Mouse (Mus musculus): ENCODE results near the gene Fam178b. TPM values are rescaled to one million over a fixed set of nuclear protein-coding genes. Genes with fewer than 3 reads are reported as not detected.

Fam178b gene
- polyA plus RNA-seq (2014; fragmentation: Nextera tagmentation; extraction: Ambion mirVana), result 0.22 and 0.30 TPM in 2 replicates

DNA sequence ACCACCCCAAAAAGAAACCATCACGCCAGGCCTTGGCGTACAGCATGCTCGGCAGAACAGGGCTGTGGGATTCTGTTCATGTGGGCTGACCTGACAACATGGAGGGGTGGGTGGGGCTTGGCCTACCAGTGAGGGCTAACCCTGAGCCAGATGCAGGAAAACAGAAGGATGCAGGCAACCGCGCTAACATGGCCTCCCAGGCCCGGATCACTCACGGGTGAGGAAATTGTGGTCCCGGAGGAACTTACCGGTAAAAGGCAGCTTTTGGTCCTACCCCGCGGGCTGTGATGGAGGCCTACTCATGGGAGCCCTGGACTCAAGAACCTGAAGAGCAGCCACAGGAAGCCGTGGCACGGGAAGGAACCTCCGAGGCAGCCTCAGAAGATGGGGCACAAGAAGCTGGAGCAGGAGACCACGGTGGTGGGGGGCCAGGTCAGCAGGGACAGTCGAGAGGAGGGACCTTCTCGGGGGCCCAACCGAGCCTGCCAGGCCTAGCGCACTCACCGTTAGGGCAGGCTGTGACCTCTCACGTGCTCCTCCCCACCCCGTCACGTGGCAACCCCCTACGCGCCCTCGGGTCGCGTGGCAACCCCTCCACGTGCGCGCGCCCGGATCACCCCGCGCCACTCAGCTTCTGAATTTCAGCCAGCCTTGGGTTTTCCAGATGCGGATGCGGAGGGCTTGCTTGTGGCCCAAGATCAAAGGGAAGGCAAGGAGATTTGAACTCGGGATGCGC, at the start of gene Fam178b:
Gene Fam178b (minus strand): TSS at position 564 of the 736 bp plus-strand sequence.
- DNase-seq (ENCODE audit: low spot score), result no peak
- H3K4me1 ChIP-seq (replicated peaks; ENCODE audit: control insufficient read depth, insufficient read depth, low read length), result no peaks in the 10 kb centered on the region
- no peak for ATAC-seq (replicated peaks; ENCODE audit: low FRiP score)
- no peaks in the 10 kb centered on the region for H3K36me3 ChIP-seq (ENCODE audit: control insufficient read depth, insufficient read depth, low read length)
- H3K4me2 ChIP-seq, result no peak within 1 kb of the TSS
- H3K9me3 ChIP-seq (ENCODE audit: control insufficient read depth, low read length), result no peaks in the 10 kb centered on the region
- H3K9ac ChIP-seq (ENCODE audit: low read depth, low read length), result no peak within 1 kb of the TSS
- no peaks in the 10 kb centered on the region for H3K27me3 ChIP-seq (replicated peaks; ENCODE audit: control insufficient read depth, insufficient read depth, low read length)
- 90% methylated on average over 39 of the region's 39 CpGs for WGBS
- no peak within 1 kb of the TSS for H3K4me3 ChIP-seq (ENCODE audit: low read depth, low read length)
- H3K27ac ChIP-seq (ENCODE audit: low read depth, low read length), result no peak within 1 kb of the TSS

DNA sequence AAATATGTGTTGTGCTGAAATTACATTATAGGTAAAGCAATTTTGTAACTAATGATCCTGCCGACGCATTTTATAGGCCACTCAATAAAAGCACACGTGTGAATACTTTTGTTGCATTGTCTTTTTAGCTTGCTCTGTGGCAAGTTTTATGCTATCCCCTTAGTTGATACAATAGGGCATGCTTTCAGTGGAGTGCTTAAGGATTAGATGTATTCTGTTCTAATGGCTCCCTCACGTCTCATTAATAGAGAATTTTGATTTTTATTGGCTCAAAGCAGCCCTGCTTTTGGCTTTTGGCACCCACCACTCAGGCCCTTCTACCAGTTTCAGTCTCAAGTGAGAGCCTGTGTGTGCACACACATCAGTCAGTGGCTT, 41.1 kb upstream of the Fam178b start:
- 77% methylated on average over 4 of the region's 4 CpGs for WGBS
- H3K27ac ChIP-seq (ENCODE audit: low read depth, low read length), result no peak overlapping the region
- H3K4me2 ChIP-seq, result no peak overlapping the region
- H3K27me3 ChIP-seq (replicated peaks; ENCODE audit: control insufficient read depth, insufficient read depth, low read length), result no peaks in the 10 kb centered on the region
- no peak overlapping the region for H3K9ac ChIP-seq (ENCODE audit: low read depth, low read length)
- ATAC-seq (replicated peaks; ENCODE audit: low FRiP score), result no peak
- no peak for DNase-seq (ENCODE audit: low spot score)
- no peaks in the 10 kb centered on the region for H3K36me3 ChIP-seq (ENCODE audit: control insufficient read depth, insufficient read depth, low read length)
- H3K9me3 ChIP-seq (ENCODE audit: control insufficient read depth, low read length), result no peaks in the 10 kb centered on the region
- H3K4me1 ChIP-seq (replicated peaks; ENCODE audit: control insufficient read depth, insufficient read depth, low read length), result no peaks in the 10 kb centered on the region
- H3K4me3 ChIP-seq (ENCODE audit: low read depth, low read length), result no peak overlapping the region

DNA sequence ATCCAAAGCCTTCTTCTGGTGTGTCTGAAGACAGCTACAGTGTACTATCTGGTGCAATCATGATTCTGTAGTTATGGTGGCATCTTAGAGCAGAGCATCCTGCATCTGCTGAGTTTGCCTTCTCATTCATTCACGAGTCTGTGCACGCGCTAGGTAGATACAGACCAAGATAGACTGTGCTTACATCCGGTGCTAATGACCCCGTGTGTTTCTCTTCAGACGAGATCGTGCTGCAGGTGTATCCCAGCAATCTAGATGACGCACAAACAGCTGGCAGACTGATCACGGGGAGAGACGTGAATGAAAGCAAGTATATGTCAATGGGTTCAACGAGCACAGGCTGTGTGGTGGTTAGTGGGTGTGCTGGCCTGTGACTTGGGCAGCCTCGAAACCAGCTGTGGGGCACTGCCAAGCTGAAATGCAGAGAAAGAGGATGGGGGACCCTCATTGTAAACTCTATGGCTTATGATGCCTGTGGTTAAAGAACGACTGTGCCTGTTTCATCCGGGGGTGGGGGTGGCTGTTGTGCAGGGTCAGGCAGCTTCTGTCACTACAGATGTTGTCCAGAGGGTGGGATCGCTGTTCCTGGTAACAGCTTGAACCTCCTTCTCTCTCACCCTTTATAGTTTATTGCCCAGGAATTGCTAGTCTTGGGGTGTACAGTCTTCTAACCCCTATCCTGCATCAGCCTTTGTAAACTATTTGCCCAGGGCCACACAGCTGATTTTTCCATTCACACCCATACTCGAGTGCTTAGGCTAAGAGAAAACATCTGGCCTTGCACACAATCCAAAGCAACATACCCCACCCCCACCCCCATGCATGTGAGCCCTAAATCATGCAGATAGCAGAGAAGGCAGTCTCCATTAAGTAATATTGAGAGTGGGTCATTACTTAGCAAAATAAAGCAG, 40.4 kb upstream of the Fam178b start:
- no peak for ATAC-seq (replicated peaks; ENCODE audit: low FRiP score)
- Histone ChIP-seq H3K27me3 (replicated peaks; ENCODE audit: control insufficient read depth, insufficient read depth, low read length) (no peaks in the 10 kb centered on the region), H3K9me3 (ENCODE audit: control insufficient read depth, low read length) (no peaks in the 10 kb centered on the region), H3K4me1 (replicated peaks; ENCODE audit: control insufficient read depth, insufficient read depth, low read length) (no peaks in the 10 kb centered on the region), H3K27ac (ENCODE audit: low read depth, low read length) (no peak overlapping the region), H3K4me2 (no peak overlapping the region), H3K36me3 (ENCODE audit: control insufficient read depth, insufficient read depth, low read length) (no peaks in the 10 kb centered on the region), H3K9ac (ENCODE audit: low read depth, low read length) (no peak overlapping the region), H3K4me3 (ENCODE audit: low read depth, low read length) (no peak overlapping the region)
- DNase-seq (ENCODE audit: low spot score), result no peak
- 73% methylated on average over 16 of the region's 16 CpGs for WGBS

DNA sequence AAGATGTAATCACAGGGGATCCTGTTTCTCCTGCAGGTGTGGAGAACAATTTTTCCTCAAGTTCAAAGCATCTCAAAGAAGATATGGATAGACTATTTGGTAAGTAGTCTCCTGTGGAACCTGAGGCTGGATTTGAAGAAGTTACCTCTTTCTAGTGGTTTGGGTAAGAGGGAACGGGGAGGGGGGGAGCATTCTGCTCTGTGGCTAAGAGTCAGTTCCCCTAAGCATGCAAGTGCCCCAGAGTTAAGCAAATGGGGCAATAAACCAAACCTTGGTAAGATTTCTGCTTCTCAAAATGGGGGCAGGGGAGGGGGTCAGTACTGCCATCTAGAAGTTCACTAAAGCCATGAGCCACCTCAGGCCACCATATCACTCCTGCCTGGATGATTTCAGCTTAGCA, 35.8 kb upstream of the Fam178b start:
- Histone ChIP-seq H3K27ac (ENCODE audit: low read depth, low read length) (no peak overlapping the region), H3K4me3 (ENCODE audit: low read depth, low read length) (no peak overlapping the region), H3K36me3 (ENCODE audit: control insufficient read depth, insufficient read depth, low read length) (no peaks in the 10 kb centered on the region)

DNA sequence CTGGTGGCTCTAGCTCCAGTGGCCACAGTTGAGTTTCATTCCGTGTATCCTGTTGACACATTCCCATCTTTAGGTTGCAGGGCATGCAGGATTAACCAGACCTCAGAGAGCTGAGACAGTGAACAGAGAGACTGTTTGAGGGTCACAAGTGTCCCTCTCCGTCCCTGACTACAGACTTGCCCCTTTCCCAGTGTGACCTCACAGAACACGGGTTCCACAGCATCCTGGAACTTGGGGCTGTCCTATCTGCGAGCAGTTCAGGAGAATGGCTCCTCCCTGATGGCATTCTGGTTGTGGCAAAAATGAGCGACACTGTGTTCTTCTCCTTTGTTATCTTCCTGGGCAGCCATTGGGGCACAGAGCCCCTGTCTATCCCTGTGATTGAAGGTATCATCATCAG, 31.3 kb upstream of the Fam178b start, which contains the start of gene Actr1b:
Gene Actr1b (minus strand): TSS at position 112 of the 400 bp plus-strand sequence.
- no peak for ATAC-seq (replicated peaks; ENCODE audit: low FRiP score)
- Histone ChIP-seq H3K4me2 (no peak within 1 kb of the TSS), H3K4me1 (replicated peaks; ENCODE audit: control insufficient read depth, insufficient read depth, low read length) (no peaks in the 10 kb centered on the region), H3K27ac (ENCODE audit: low read depth, low read length) (no peak within 1 kb of the TSS), H3K9ac (ENCODE audit: low read depth, low read length) (no peak within 1 kb of the TSS), H3K4me3 (ENCODE audit: low read depth, low read length) (no peak within 1 kb of the TSS), H3K27me3 (replicated peaks; ENCODE audit: control insufficient read depth, insufficient read depth, low read length) (no peaks in the 10 kb centered on the region), H3K36me3 (ENCODE audit: control insufficient read depth, insufficient read depth, low read length) (no peaks in the 10 kb centered on the region), H3K9me3 (ENCODE audit: control insufficient read depth, low read length) (no peaks in the 10 kb centered on the region)
- DNase-seq (ENCODE audit: low spot score), result no peak
- 71% methylated on average over 5 of the region's 5 CpGs for WGBS

More for the DNA sequence above, 35.8 kb upstream of the Fam178b start:
- Histone ChIP-seq H3K4me1 (replicated peaks; ENCODE audit: control insufficient read depth, insufficient read depth, low read length) (no peaks in the 10 kb centered on the region), H3K9ac (ENCODE audit: low read depth, low read length) (no peak overlapping the region), H3K4me2 (no peak overlapping the region), H3K9me3 (ENCODE audit: control insufficient read depth, low read length) (no peaks in the 10 kb centered on the region), H3K27me3 (replicated peaks; ENCODE audit: control insufficient read depth, insufficient read depth, low read length) (no peaks in the 10 kb centered on the region)
- DNase-seq (ENCODE audit: low spot score) (no peak), ATAC-seq (replicated peaks; ENCODE audit: low FRiP score) (no peak)
- 60% methylated on average over 1 of the region's 1 CpGs for WGBS

DNA sequence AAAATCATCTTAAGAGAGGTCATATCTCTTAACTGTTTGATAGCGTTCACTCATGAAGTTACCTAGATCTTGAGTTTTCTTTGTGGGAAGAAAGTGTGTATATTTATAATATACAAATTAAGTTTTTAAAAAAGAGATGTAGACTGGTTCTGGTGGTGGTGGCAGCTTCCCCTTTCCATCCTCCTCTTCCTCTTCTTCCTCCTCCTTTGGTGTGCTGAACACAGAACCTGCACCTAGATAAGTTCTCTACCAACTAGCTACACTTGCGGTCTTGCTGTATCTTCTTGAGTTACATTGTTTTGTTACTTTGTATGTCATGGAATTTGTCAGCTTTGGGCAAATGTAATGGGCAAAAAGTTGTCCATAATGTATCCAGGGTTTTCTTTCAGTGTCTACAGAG, 28.1 kb upstream of the Fam178b start:
- 94% methylated on average over 2 of the region's 2 CpGs for WGBS
- H3K4me1 ChIP-seq (replicated peaks; ENCODE audit: control insufficient read depth, insufficient read depth, low read length), result peaks cover 13% of the 10 kb centered on the region

DNA sequence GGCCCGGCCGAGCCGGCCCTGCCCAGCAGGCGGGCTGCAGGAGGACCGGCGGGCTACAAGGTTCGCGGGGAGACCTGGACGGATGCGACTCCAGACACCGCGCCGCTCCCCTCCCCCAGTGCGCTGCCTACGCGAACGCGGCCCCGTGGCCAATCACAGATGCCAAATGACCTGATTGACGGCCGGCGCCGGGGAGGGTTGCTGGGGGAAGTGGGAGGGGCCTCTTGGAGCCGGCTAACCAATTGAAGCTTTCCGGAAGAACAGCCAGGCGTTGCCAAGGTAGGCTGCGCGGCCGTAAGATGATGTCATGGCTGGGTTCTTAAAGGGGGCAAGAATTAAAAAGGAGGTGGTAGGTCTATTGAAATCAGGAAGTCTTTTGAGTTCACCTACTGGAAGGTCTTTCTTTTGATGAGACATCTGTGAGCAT, 26.9 kb upstream of the Fam178b start, which contains the start of gene 4933424G06Rik:
Gene 4933424G06Rik (plus strand): TSS at position 296 of the 427 bp plus-strand sequence.
- Histone ChIP-seq H3K4me3 (ENCODE audit: low read depth, low read length) (peak within 1 kb of the TSS; percentile 72), H3K4me2 (peak within 1 kb of the TSS; percentile 90), H3K27me3 (replicated peaks; ENCODE audit: control insufficient read depth, insufficient read depth, low read length) (no peaks in the 10 kb centered on the region), H3K9me3 (ENCODE audit: control insufficient read depth, low read length) (no peaks in the 10 kb centered on the region), H3K4me1 (replicated peaks; ENCODE audit: control insufficient read depth, insufficient read depth, low read length) (peaks cover 13% of the 10 kb centered on the region), H3K27ac (ENCODE audit: low read depth, low read length) (peak within 1 kb of the TSS; percentile 49), H3K36me3 (ENCODE audit: control insufficient read depth, insufficient read depth, low read length) (peaks cover 19% of the 10 kb centered on the region), H3K9ac (ENCODE audit: low read depth, low read length) (peak within 1 kb of the TSS; percentile 74)
- peak; percentile 99 for DNase-seq (ENCODE audit: low spot score)
- under 1% methylated on average over 29 of the region's 29 CpGs for WGBS
- peak; percentile 96 for ATAC-seq (replicated peaks; ENCODE audit: low FRiP score)

More for the DNA sequence above, 28.1 kb upstream of the Fam178b start:
- Histone ChIP-seq H3K27ac (ENCODE audit: low read depth, low read length) (no peak overlapping the region), H3K9me3 (ENCODE audit: control insufficient read depth, low read length) (no peaks in the 10 kb centered on the region), H3K9ac (ENCODE audit: low read depth, low read length) (no peak overlapping the region), H3K4me3 (ENCODE audit: low read depth, low read length) (no peak overlapping the region), H3K36me3 (ENCODE audit: control insufficient read depth, insufficient read depth, low read length) (peaks cover 9% of the 10 kb centered on the region; the same call in 1 of the 2 replicates), H3K4me2 (no peak overlapping the region), H3K27me3 (replicated peaks; ENCODE audit: control insufficient read depth, insufficient read depth, low read length) (no peaks in the 10 kb centered on the region)
- DNase-seq (ENCODE audit: low spot score) (no peak), ATAC-seq (replicated peaks; ENCODE audit: low FRiP score) (no peak)

DNA sequence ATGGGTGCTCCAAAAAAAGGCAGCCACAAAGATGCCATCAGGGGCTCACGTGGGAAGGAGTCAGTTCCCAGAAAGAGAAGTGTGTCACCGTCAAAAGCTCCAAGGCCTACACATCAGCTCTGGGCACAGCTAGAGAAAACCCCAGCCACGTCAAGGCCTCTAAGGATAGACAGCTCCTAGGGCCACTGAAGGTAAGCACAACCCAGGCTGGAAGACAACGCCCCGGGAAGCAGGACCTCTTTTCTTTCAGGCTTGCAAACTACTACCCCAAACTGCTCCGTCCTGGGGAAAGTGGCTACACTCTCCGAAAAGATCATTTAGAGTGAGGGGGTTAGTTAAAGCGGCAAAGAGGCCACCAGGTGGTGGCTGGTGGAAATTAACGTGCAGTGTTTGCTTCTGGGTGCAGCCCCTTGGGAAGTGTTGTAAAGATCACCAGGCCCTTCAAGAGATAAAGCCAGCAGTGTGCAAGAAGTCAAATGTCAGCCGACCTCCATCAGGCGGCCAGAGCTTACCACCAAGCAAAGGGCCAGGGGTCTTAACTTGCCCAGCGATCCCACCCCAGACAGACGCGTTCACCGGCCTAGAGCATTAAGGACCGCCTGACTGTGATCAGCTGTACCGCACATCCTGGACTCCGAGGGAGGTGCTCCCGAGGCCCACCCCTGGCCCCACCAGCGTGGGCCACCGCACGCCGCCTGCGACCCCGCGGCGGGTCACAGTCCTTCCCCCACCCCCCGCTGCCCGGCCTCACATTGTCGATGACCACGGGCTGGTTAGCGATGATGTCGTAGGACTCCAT, 26.3 kb upstream of the Fam178b start:
- H3K9me3 ChIP-seq (ENCODE audit: control insufficient read depth, low read length), result no peaks in the 10 kb centered on the region
- WGBS, result under 1% methylated on average over 33 of the region's 33 CpGs
- H3K4me3 ChIP-seq (ENCODE audit: low read depth, low read length), result peak overlapping the region; percentile 72
- H3K27ac ChIP-seq (ENCODE audit: low read depth, low read length), result peak overlapping the region; percentile 49
- peak; percentile 70 for ATAC-seq (replicated peaks; ENCODE audit: low FRiP score)
- no peaks in the 10 kb centered on the region for H3K27me3 ChIP-seq (replicated peaks; ENCODE audit: control insufficient read depth, insufficient read depth, low read length)
- H3K4me2 ChIP-seq, result peak overlapping the region; percentile 90
- H3K9ac ChIP-seq (ENCODE audit: low read depth, low read length), result peak overlapping the region; percentile 74
- peaks cover 13% of the 10 kb centered on the region for H3K4me1 ChIP-seq (replicated peaks; ENCODE audit: control insufficient read depth, insufficient read depth, low read length)
- peaks cover 24% of the 10 kb centered on the region for H3K36me3 ChIP-seq (ENCODE audit: control insufficient read depth, insufficient read depth, low read length)
- DNase-seq (ENCODE audit: low spot score), result no peak

Measured in liver, embryonic 11.5 days (tissue).